Mouse (Mus musculus) spleen, postnatal 10 days (tissue): ENCODE data around the gene Zfp936.
"Not testable (repeated sequence)": the region's sequence is repeated elsewhere in the genome, so short reads cannot be mapped to it uniquely, and the experiment has no call there.

Experiments used
- DNase-seq, 2 experiments: peaks; one replicate each; pipeline ENCODE4 v3.0.0; 2021 to 2022; ENCODE audit warnings: low spot score in 2 of 2

The Zfp936 gene

DNA sequence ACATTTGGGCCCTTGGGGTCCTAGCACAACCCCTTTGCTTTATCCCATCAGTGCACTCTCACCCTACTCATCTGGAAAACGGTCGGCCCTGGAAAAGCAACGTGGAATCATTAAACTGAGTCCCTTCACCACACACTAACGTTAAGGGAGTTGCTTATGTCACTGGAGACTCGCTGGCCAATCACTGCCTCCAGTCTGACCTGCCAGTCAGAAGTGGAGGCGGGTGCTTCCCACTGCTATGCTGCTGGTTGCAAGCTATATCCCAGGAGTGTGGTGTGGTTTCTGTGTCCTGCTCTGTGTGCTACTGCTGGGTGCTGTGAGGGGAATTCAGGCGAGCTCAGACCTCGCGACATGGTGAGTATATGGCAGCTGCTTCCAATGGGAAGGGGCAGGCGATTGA lies at the start of gene Zfp936:
Gene Zfp936, plus strand, starts transcription at position 301 of the 400 bp plus-strand sequence.
- DNase-seq: not testable (repeated sequence)

DNA sequence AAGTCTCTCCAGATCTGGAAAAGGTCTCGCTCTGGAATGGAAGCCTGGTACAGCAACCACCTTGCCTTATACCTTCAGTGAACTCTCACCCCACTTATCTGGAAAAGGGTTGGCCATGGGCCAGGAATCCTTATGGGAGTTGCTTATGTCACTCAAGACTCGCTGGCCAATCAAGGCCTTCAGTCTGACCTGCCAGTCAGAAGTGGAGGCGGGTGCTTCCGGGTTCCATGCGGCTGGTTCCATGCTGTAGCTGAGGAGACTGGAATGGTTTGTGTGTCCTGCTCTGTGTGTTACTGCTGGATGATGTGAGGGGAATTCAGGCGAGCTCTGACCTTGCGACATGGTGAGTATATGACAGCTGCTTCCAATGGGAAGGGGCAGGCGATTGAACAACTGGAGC lies 36.2 kb upstream of the Zfp936 start:
- no peak for DNase-seq

DNA sequence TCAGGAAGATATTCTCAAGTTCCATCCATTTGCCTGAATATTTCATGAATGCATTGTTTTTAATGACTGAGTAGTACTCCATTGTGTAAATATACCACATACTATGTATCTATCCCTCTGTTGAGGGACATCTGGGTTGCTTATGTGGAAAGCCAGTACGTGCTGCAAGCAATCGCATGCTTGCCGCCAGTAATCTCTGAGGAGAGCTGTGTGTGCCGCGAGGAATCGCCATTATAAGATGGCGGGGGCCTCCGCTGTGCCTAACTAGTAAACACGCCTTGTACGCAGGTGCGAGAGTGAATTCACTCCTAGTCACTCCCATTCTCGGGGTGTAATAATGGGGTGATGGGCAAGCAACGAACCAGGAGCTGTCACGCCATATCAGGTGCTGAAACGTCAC lies 14.7 kb downstream of the Zfp936 start:
- DNase-seq: not testable (repeated sequence)

DNA sequence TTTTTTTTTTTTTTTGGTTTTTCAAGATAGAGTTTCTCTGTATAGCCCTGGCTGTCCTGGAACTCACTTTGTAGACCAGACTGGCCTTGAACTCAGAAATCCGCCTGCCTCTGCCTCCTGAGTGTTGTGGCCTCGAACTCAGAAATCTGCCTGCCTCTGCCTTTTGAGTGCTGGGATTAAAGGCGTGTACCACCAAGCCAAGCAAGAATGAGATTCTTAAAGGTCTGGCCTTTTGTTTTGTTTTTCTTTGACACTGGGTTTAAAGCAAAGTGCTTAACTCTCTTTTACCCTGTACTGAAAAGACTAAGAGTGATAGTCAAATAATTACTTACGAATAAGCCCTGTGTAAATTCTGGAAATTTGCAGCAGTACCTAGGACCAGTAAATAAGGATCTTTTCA lies 50.1 kb downstream of the Zfp936 start:
- not testable (repeated sequence) for DNase-seq

DNA sequence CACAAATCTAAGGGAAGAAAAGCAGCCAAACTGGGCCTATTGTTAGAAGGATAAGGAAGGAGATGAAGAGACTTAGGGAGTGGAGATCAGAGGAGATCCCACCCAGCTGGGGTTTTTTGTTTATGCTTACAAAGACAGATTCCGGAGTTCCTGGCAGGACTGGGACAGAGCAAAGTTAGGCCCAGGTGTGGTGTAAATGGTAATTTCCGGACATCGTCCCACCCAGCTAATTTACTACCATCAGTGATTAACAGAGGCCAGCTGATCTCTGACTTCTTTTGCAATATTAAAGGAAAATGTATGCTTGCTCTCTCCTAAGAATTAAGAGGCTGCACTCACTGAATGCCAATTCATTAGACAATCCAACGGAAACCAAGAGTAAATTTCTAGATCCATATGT lies 53.1 kb downstream of the Zfp936 start:
- not testable (repeated sequence) for DNase-seq

DNA sequence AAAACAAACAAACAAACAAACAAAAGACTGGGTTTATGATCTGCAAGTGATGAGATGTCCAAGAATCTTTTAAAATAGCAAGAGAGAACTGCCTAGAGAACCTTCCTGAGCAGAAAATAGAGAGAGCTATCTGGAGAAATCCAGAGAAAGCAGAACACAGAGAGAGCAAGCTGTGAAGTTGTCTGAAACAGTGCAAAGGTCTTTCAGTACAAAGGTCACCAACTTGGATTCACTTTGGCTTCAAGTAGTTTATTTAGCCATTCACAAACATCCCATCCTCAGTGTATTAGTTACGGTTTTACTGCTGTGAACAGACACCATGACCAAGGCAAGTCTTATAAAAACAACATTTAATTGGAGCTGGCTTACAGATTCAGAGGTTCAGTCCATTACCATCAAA lies 53.8 kb downstream of the Zfp936 start:
- DNase-seq: not testable (repeated sequence)

DNA sequence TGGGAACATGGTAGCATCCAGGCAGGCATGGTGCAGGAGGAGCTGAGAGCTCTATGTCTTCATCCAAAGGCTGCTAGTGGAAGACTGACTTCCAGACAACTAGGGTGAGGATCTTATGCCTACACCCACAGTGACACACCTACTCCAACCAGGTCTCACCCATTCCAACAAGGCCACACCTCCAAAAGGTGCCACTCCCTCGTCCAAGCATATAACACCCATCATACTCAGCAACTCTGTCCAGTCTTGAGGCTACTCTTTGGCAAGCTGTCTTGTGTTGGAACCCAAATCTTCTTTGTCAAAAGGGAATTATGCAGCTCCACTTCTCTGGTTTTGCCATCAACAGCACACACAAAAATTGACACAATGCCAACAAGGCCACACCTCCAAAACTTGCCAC lies 54.2 kb downstream of the Zfp936 start:
- DNase-seq: not testable (repeated sequence)

DNA sequence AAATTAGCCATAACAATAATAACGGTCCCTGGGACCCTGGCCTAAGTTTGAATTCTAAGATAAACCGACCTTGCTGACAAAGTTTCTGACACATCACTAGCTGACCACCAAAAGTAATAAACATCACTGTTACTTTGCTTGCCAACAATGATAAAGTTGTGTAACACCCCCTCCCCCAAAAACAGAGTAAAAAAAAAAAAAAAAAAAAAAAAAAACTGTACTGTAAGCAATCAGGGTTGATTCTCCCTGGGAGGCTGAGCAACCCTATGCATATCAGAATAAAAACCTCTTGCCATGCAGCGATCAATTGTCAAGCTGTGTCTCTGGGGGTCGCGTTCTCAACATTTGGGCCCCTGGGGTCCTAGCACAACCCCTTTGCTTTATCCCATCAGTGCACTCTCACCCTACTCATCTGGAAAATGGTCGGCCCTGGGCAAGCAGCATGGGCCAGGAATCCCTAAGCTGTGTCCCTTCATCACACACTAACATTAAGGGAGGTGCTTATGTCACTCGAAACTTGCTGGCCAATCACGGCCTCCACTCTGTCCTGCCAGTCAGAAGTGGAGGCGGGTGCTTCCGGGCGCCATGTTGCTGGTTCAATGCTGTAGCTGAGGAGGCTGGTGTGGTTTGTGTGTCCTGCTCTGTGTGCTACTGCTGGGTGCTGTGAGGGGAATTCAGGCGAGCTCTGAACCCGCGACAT lies 63.1 kb downstream of the Zfp936 start:
- DNase-seq: no peak

DNA sequence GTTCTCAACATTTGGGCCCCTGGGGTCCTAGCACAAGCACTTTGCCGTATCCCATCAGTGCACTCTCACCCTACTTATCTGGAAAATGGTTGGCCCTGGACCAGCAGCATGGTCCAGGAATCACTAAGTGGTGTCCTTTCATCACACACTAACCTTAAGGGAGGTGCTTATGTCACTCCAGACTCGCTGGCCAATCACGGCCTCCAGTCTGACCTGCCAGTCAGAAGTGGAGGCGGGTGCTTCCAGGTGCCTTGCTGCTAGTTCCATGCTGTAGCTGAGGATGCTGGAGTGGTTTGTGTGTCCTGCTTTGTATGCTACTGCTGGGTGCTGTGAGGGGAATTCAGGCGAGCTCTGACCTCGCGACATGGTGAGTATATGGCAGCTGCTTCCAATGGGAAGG lies 99.8 kb downstream of the Zfp936 start:
- DNase-seq: not testable (repeated sequence)
